Mouse (Mus musculus) stomach, postnatal 0 days (tissue): ENCODE measurements around the gene Aldh3b3.

Experiments
- CTCF ChIP-seq: IDR thresholded peaks from 2 replicates; pipeline ENCODE4 v1.5.1; 2016; ENCODE audit warnings: antibody characterized with exemption, low read depth, mild to moderate bottlenecking, moderate library complexity
- EP300 ChIP-seq: optimal IDR thresholded peaks from 2 replicates; pipeline ENCODE3; 2016; ENCODE audit warnings: antibody characterized with exemption

- no peak for TF ChIP-seq CTCF
- no peak for TF ChIP-seq EP300
Measured at GRCm38 (mm10) chr19:3942315-3942714, 16.1 kb upstream of the Aldh3b3 start.
